Mouse (Mus musculus) colon, adult 2 months (tissue): ENCODE data around the gene Krtap11-1. TPM values are rescaled to one million over a fixed set of nuclear protein-coding genes. Genes with fewer than 3 reads are reported as not detected.

Experiments
- polyA plus RNA-seq: library from polyadenylated mRNA; depleted of rRNA; stranded (reverse); fragments of >200 nt; gene quantifications from 2 replicates; pipeline ENCODE4 v1.2.3, GENCODE M21; 2012; rRNA removed

Krtap11-1 gene
- not detected in 2 replicates for polyA plus RNA-seq

DNA sequence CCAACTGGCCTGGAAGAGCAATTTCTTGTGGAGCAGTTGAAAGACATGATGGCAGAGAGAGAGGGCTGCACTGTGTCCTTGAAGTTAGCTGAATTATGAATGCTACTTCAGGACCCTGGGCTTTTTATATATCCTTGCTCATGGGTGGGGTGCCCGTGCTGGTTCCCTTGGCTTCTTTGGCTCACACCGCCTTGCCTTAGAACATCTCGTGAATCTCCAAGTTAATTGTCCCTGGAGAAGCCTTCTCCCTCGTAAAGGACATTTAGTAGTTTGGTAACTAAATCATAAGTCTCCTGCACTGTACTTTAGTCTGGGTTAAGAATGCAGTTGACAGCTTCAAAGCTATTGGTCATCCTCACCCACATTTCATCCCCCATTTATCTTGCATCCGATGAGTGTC, at the start of gene Krtap11-1:
Gene Krtap11-1, minus strand, starts transcription at position 101 of the 400 bp plus-strand sequence.

Other genes starting within 250 kb of the Krtap11-1 start
- gene Krtap21-1, start 167.3 kb downstream of the Krtap11-1 start, polyA plus RNA-seq, result not detected in 2 replicates
- not detected in 2 replicates for gene Krtap6-2, start 151.1 kb downstream of the Krtap11-1 start, polyA plus RNA-seq
- not detected in 2 replicates for gene Krtap8-1, start 83.2 kb downstream of the Krtap11-1 start, polyA plus RNA-seq
- gene Krtap7-1, start 62.9 kb downstream of the Krtap11-1 start, polyA plus RNA-seq, result not detected in 2 replicates